Mouse (Mus musculus): Measurements from ENCODE around the gene Galntl6. TPM values are rescaled to one million over a fixed set of nuclear protein-coding genes. Genes with fewer than 3 reads are reported as not detected.

The Galntl6 gene
- total RNA-seq, 4 experiments from 2014 or later: 0.23 to 0.78 (median 0.28) TPM; not detected in 1

- no peak for DNase-seq
Observed at GRCm38 (mm10) chr8:57962286-57963110, 949.9 kb downstream of the Galntl6 start.

- DNase-seq: no peak
Observed at GRCm38 (mm10) chr8:57959136-57959535, 953.3 kb downstream of the Galntl6 start.

- no peak for DNase-seq
Observed at GRCm38 (mm10) chr8:57958121-57958901, 954.1 kb downstream of the Galntl6 start.

- DNase-seq: peak; percentile 24
Observed at GRCm38 (mm10) chr8:57955501-57955900, 956.9 kb downstream of the Galntl6 start.

GRCm38 (mm10) chr8:57941113-57941512, 971.3 kb downstream of the Galntl6 start:
- DNase-seq: no peak

GRCm38 (mm10) chr8:57939856-57940420, 972.5 kb downstream of the Galntl6 start:
- DNase-seq: no peak

- peak; percentile 9 for DNase-seq
Observed at GRCm38 (mm10) chr8:57939177-57939855, 973.1 kb downstream of the Galntl6 start.

- no peak for DNase-seq
Observed at GRCm38 (mm10) chr8:57927074-57927473, 985.4 kb downstream of the Galntl6 start.

- no peak for DNase-seq
Observed at GRCm38 (mm10) chr8:57923556-57923955, 988.9 kb downstream of the Galntl6 start.

GRCm38 (mm10) chr8:57923130-57923529, 989.3 kb downstream of the Galntl6 start:
- no peak for DNase-seq

GRCm38 (mm10) chr8:57922214-57923070, 990.0 kb downstream of the Galntl6 start:
- no peak for DNase-seq

GRCm38 (mm10) chr8:57920326-57920903, 992.0 kb downstream of the Galntl6 start:
- DNase-seq: no peak

GRCm38 (mm10) chr8:57918720-57919640, 993.5 kb downstream of the Galntl6 start:
- no peak for DNase-seq

GRCm38 (mm10) chr8:57893360-57893759, 1019.1 kb downstream of the Galntl6 start:
- no peak for DNase-seq

GRCm38 (mm10) chr8:57892115-57892514, 1020.3 kb downstream of the Galntl6 start:
- no peak for DNase-seq

- no peak for DNase-seq
Observed at GRCm38 (mm10) chr8:57890159-57890558, 1022.3 kb downstream of the Galntl6 start.

GRCm38 (mm10) chr8:57888831-57889230, 1023.6 kb downstream of the Galntl6 start:
- no peak for DNase-seq

- no peak for DNase-seq
Observed at GRCm38 (mm10) chr8:57879452-57879851, 1033.0 kb downstream of the Galntl6 start.

- no peak for DNase-seq
Observed at GRCm38 (mm10) chr8:57849074-57849473, 1063.4 kb downstream of the Galntl6 start.

- no peak for DNase-seq
Observed at GRCm38 (mm10) chr8:57843461-57843860, 1069.0 kb downstream of the Galntl6 start.
